Mouse (Mus musculus) cerebellum, adult 11 months (tissue): ENCODE data around the gene Cnot6.

Experiments
- DNase-seq: peaks from one replicate; pipeline ENCODE4 v3.0.0; 2022

The Cnot6 gene

GRCm38 (mm10) chr11:49653079-49653408, 59.5 kb downstream of the Cnot6 start:
- no peak for DNase-seq

DNA sequence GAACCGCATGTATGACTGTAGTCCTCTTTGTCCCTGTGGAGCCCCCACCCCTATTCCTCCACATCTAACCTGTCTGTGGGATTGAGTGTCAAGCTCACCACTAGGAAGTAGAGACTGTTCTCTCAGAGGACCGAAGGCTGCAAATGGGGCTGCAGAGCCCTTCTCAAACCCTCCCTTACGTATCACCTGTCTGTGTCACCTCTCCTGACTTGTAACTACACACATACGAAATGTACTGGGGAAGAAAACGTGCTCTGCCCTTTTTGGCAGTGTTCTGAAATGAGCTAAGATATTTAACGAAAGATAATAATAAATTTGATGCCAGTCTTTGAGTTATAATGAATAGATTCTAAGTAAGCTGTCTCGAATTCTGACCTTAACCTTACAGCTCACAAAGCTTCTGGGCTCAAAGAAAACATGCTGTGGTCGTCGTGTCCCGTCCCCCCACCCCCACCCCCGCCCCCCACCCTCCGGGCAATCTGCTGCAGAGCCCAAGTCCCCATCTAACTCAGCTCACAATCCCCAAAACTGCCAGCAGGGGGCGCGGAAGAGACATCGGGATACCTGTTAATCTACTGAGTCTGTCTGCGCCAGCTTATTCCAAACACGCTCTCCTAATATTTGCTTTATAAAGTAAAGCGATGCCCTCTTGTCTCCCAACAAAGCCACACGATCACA, 60.0 kb downstream of the Cnot6 start:
- DNase-seq: peak; percentile 61

- DNase-seq: no peak
Measured at GRCm38 (mm10) chr11:49651762-49652322, 60.7 kb downstream of the Cnot6 start.

DNA sequence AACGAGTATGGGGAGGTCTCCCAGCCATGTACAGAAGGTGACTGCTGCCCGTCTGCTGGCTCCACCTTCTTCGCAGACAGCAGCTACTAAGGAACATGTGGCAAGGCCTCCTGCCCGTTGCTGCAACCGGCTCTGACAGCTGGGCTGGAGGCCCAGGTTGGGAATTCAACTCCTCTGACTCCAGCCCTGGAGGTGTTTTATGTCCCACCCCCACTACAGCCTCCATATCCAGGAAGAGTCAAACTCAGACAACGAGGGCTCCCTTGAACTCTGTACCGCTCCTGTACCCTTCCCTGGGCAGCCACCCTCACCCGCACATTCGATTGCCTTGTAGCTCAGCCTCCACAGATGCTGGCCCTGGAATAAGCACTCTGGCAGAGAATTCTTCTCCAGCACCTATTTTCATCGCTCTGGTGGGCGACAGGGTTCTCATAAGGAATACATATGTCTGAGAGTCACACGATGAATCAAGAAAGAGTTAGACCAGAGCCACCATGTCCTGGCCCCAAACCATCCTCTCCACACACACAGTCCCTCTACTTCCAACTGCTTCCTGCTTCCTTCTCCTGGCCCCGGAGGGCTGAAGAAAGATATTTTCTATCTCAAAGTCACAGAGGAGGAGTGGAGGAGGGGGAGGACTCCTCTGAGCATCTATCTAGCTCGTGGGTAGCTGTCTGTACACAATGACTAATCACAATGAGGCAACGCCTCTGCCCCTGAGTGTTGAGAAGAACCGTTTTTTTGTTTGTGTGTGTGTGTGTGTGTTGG, 61.3 kb downstream of the Cnot6 start:
- DNase-seq: no peak

DNA sequence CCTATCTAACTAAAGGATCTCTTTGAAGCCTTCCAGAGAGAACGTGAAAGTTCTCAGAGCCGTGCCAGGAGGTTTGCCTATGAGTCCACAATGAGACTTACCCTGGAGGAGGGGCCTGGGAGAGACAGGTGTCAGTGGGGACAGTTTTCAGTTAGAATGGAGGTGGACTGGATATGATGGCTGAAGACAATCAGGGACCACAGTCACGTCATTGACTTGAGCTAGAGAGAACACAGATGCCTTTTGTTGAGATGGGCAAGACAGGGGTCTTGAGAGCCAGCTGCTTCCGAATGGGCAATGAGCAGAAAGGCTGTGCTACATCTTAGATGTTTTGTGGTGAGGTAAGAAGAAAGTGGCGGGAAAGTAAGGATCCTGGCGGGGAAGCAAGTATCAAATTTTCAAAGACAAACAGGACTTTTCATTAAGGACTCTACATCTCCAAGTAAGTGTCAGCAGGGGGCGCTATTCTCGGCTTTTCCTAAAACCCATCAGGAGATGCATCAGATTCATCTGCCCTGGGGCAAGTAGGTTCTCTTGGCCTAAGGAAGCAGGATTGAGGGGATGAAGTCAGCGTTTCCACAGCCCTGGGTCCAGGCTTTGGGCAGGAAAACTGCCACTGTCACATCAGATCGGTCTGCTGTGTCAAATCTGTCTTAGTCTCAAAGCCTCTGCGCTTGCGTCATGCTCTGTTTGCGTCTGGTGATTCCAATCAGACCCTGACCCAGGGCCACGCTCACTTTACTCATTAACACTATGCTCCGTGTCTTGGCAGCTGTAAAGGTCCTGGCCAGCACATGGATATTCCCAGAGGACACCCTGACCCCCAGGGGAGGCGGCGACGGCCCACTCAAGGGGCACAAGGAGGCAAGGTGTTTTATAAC, 62.2 kb downstream of the Cnot6 start:
- DNase-seq: no peak

DNA sequence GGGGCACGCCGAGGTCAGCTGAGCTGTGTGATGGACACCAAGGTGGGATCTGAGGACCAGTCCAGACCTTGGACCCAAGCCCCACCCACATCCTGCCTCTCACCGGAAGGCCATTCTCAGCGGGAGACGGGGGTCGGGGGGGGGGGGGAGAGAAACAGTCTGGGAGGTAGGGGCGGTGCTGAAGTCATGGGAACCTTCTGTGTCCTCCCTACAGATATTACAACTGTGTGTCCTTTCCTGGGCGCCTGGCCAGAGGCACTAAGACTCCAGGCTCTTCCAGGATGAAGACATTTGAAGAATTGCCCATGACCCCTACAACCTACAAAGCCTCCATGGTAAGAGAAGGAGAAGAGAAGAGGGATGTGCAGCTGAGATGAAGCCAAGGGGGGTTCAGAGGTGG, 66.8 kb downstream of the Cnot6 start:
- DNase-seq: no peak

DNA sequence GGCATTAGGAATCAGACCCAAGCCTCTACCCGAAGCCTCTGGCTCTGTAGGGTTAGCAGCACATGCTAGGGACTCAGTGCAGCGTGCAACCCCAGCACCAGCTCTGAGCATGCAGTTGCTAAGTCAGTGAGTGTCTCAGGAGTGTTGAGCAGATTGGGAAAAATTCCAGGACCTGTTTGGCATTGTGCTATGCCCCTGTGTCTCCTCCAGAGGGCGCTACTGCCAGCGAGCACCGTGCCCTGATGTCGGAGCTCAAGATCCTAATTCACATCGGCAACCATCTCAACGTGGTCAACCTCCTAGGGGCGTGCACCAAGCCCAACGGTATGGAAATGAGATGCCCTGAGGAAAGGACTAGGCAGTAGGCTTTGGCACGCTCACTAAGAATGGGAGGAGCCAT, 76.1 kb downstream of the Cnot6 start:
- DNase-seq: no peak

- DNase-seq: no peak
Measured at GRCm38 (mm10) chr11:49635671-49636070, 76.9 kb downstream of the Cnot6 start.

GRCm38 (mm10) chr11:49634101-49634500, 78.4 kb downstream of the Cnot6 start:
- DNase-seq: no peak

DNA sequence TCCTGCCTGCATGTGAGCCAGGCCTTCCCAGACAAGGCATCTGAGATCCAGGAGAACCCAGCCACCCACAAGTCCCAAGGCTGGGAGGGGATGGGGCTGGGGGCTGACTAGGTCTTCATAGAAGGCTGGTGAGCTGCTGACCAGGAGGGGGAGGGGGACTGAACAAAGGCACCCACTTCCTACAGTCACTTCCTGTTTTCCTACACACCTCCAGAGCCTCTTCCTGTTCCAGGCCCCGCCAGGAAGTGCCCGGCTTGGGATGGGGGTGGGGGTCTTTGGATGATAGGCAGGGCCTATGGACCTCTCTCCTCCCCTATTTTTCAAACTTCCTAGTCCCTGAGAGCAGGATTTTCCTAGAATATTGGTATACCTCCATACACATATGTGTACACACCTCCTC, 80.3 kb downstream of the Cnot6 start:
- DNase-seq: no peak

- DNase-seq: no peak
Measured at GRCm38 (mm10) chr11:49631154-49631553, 81.4 kb downstream of the Cnot6 start.

- no peak for DNase-seq
Measured at GRCm38 (mm10) chr11:49626748-49627147, 85.8 kb downstream of the Cnot6 start.

DNA sequence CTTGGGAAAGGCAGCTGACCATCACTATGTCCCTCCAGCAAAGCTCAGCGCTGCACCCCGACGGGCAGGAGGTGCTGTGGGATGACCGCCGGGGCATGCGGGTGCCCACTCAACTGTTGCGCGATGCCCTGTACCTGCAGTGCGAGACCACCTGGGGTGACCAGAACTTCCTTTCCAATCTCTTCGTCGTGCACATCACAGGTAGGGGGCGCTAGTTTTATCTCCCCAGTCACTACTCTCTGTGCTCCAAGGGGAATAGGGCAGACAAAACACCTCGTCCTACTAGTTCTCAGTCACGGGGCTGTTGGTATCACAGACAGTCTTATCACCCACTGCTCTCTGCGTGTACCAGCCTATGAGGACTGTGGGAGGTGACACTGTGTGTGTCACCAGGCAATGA, 86.7 kb downstream of the Cnot6 start:
- DNase-seq: no peak

DNA sequence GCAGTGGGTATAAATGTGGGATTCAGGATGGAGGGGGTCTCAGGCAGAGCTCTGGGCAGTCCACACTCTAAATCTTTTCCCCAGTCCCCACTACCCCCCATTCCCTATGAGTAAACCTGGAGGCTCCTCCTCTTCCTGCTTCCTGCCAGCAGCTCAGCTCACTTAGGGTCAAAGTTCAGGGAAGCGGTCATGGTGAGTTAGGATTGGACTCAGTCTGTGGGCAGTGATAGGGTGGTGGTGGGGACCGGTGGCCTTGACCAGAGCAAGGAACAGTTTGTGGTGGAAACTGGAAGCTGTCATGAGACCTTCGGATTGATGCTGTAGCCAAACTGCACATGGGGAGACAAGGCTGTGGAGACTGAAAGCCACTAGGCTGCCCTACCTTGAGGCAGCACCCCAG, 88.4 kb downstream of the Cnot6 start:
- DNase-seq: no peak

GRCm38 (mm10) chr11:49621953-49622352, 90.6 kb downstream of the Cnot6 start:
- DNase-seq: no peak
